Mouse (Mus musculus): ENCODE results near the gene Ppp4r3b.

- no peak for TF ChIP-seq CTCF (IDR thresholded peaks at IDR 0.05; ENCODE audit: control insufficient read depth, insufficient read depth, insufficient read length)
- TF ChIP-seq MAX (IDR thresholded peaks at IDR 0.05) = no peak
- TF ChIP-seq MYOD1 (IDR thresholded peaks at IDR 0.05; ENCODE audit: control insufficient read depth, insufficient read length, low read depth) = no peak
- no peak for TF ChIP-seq MYOG (IDR thresholded peaks at IDR 0.05; ENCODE audit: control insufficient read depth, extremely low read depth, insufficient read length)
- no peak for TF ChIP-seq CEBPB (IDR thresholded peaks at IDR 0.05; ENCODE audit: low read depth)
- no peak for TF ChIP-seq FOSL1 (IDR thresholded peaks at IDR 0.05; ENCODE audit: insufficient read depth, low read length, poor library complexity, severe bottlenecking)
Observed at GRCm38 (mm10) chr11:29247725-29248124, 75.0 kb downstream of the Ppp4r3b start.

Measured in C2C12 (cell line).